Mouse (Mus musculus): ENCODE data around the gene Col23a1.

GRCm38 (mm10) chr11:51410771-51411170 lies 121.1 kb downstream of the Col23a1 start:
- no peak for TF ChIP-seq CTCF (IDR thresholded peaks at IDR 0.05; ENCODE audit: low read depth, low read length)
- no peak for TF ChIP-seq GATA1 (IDR thresholded peaks at IDR 0.05; ENCODE audit: borderline replicate concordance, low read length)
